In genomic region chr16:24172065-24172464, GRCm38 (mm10) we compare ENCODE assay signal across 20 mouse cellular contexts.
A peak's percentile ranks its signal among the peaks of the same experiment; 100 is the strongest.
DNase-seq lines count a peak whose midpoint lies in the region; ATAC-seq and TF ChIP-seq lines count a peak whose summit lies in the region.
"Had no signal": no experiment of that assay in that cellular context is flagged by ENCODE, and none has a peak within 500 bp of the region (broad histone marks: within the 10 kb centered on the region; RNA-seq: fewer than 3 reads in every experiment).

No protein-coding gene starts in this region.

- TF ChIP-seq CTCF in cerebellum, adult 2 months (IDR thresholded peaks at IDR 0.05; ENCODE audit: borderline replicate concordance, insufficient read depth, low read depth, low read length): no peak

- H3K4me2 ChIP-seq in neural tube, embryonic 11.5 days (ENCODE audit: low read depth): no peak overlapping the region
- no peak overlapping the region for H3K4me2 ChIP-seq in forebrain, embryonic 14.5 days (ENCODE audit: low read length)
- no peak overlapping the region for H3K4me2 ChIP-seq in neural tube, embryonic 14.5 days (ENCODE audit: low read depth, low read length)
- H3K4me2 ChIP-seq: embryonic facial prominence, embryonic 13.5 days; heart, embryonic 15.5 days; limb, embryonic 15.5 days had no signal

- intact Hi-C loops in heart, postnatal 25 days (cut with DNase I): no loop called here

- H3K27ac ChIP-seq in neural tube, embryonic 11.5 days (ENCODE audit: low read depth, low read length): no peak overlapping the region
- no peak overlapping the region for H3K27ac ChIP-seq in forebrain, embryonic 14.5 days (ENCODE audit: low read depth, low read length)
- H3K27ac ChIP-seq in neural tube, embryonic 14.5 days (ENCODE audit: low read depth, low read length): no peak overlapping the region
- H3K27ac ChIP-seq in cerebellum, adult 2 months (ENCODE audit: insufficient read depth, low read length): no peak overlapping the region
- H3K27ac ChIP-seq: embryonic facial prominence, embryonic 13.5 days; heart, embryonic 15.5 days; kidney, postnatal 0 days; limb, embryonic 15.5 days had no signal

- no peak overlapping the region for H3K4me3 ChIP-seq in neural tube, embryonic 11.5 days (ENCODE audit: low read depth, low read length)
- H3K4me3 ChIP-seq in forebrain, embryonic 14.5 days (ENCODE audit: low read depth, low read length): no peak overlapping the region
- no peak overlapping the region for H3K4me3 ChIP-seq in neural tube, embryonic 14.5 days (ENCODE audit: low read depth, low read length)
- no peak overlapping the region for H3K4me3 ChIP-seq in cerebellum, adult 2 months (replicated peaks; ENCODE audit: insufficient read depth, low read depth, low read length)
- H3K4me3 ChIP-seq: embryonic facial prominence, embryonic 13.5 days; heart, embryonic 15.5 days; limb, embryonic 15.5 days had no signal

- WGBS in neural tube, embryonic 11.5 days: 74% methylated on average over 5 of the region's 5 CpGs
- WGBS in forebrain, embryonic 14.5 days: 51% methylated on average over 5 of the region's 5 CpGs
- 53% methylated on average over 5 of the region's 5 CpGs for WGBS in neural tube, embryonic 14.5 days
- 83% methylated on average over 5 of the region's 5 CpGs for WGBS in cerebellum, adult 2 months

- H3K36me3 ChIP-seq in neural tube, embryonic 11.5 days (ENCODE audit: control insufficient read depth, insufficient read depth, low read length): no peaks in the 10 kb centered on the region
- H3K36me3 ChIP-seq in forebrain, embryonic 14.5 days (ENCODE audit: control insufficient read depth, insufficient read depth, low read length): no peaks in the 10 kb centered on the region
- no peaks in the 10 kb centered on the region for H3K36me3 ChIP-seq in neural tube, embryonic 14.5 days (ENCODE audit: control insufficient read depth, insufficient read depth, low read length)
- H3K36me3 ChIP-seq: embryonic facial prominence, embryonic 13.5 days; heart, embryonic 15.5 days; limb, embryonic 15.5 days had no signal

- H3K27me3 ChIP-seq in neural tube, embryonic 11.5 days (ENCODE audit: control insufficient read depth, insufficient read depth, low read length): no peaks in the 10 kb centered on the region
- no peaks in the 10 kb centered on the region for H3K27me3 ChIP-seq in forebrain, embryonic 14.5 days (replicated peaks; ENCODE audit: control insufficient read depth, insufficient read depth, low read length)
- no peaks in the 10 kb centered on the region for H3K27me3 ChIP-seq in neural tube, embryonic 14.5 days (ENCODE audit: control insufficient read depth, insufficient read depth, low read length)
- H3K27me3 ChIP-seq in cerebellum, adult 2 months (ENCODE audit: control insufficient read depth, insufficient read depth, low read length): no peaks in the 10 kb centered on the region
- H3K27me3 ChIP-seq: embryonic facial prominence, embryonic 13.5 days; heart, embryonic 15.5 days; limb, embryonic 15.5 days had no signal

- no peaks in the 10 kb centered on the region for H3K9me3 ChIP-seq in neural tube, embryonic 11.5 days (ENCODE audit: control insufficient read depth, low read length)
- no peaks in the 10 kb centered on the region for H3K9me3 ChIP-seq in forebrain, embryonic 14.5 days (replicated peaks; ENCODE audit: control insufficient read depth, low read length)
- H3K9me3 ChIP-seq in neural tube, embryonic 14.5 days (ENCODE audit: control insufficient read depth, low read length): no peaks in the 10 kb centered on the region
- H3K9me3 ChIP-seq: embryonic facial prominence, embryonic 13.5 days; heart, embryonic 15.5 days; limb, embryonic 15.5 days had no signal

- DNase-seq in heart, adult 11 months: peak; percentile 89
- no peak for DNase-seq in heart, postnatal 25 days (ENCODE audit: low spot score)
- peak; percentile 32 for DNase-seq in neural tube, embryonic 11.5 days (ENCODE audit: low spot score)
- no peak for DNase-seq in neural tube, embryonic 10.5 days (ENCODE audit: extremely low spot score, low spot score)
- peak; percentile 33 for DNase-seq in forebrain, embryonic 14.5 days (ENCODE audit: low spot score)
- no peak for DNase-seq in cerebellum, adult 2 months
- DNase-seq: cerebellum, postnatal 10 days; gastrocnemius, postnatal 25 days; kidney, adult 18-20 months; retina, postnatal 1 day; right cerebral cortex, postnatal 4 days; thymus, postnatal 14 days had no signal

- no peaks in the 10 kb centered on the region for H3K4me1 ChIP-seq in neural tube, embryonic 11.5 days (ENCODE audit: control insufficient read depth, insufficient read depth, low read length)
- H3K4me1 ChIP-seq in forebrain, embryonic 14.5 days (ENCODE audit: control insufficient read depth, insufficient read depth, low read length): no peaks in the 10 kb centered on the region
- no peaks in the 10 kb centered on the region for H3K4me1 ChIP-seq in neural tube, embryonic 14.5 days (ENCODE audit: control insufficient read depth, insufficient read depth, low read length)
- peaks cover 10% of the 10 kb centered on the region for H3K4me1 ChIP-seq in cerebellum, adult 2 months (ENCODE audit: control insufficient read depth, insufficient read depth, low read length)
- H3K4me1 ChIP-seq: embryonic facial prominence, embryonic 13.5 days; limb, embryonic 15.5 days had no signal

- H3K9ac ChIP-seq in neural tube, embryonic 11.5 days (ENCODE audit: low read length): no peak overlapping the region
- no peak overlapping the region for H3K9ac ChIP-seq in forebrain, embryonic 14.5 days (ENCODE audit: low read length)
- H3K9ac ChIP-seq in neural tube, embryonic 14.5 days (replicated peaks; ENCODE audit: low read depth, low read length): no peak overlapping the region
- H3K9ac ChIP-seq: embryonic facial prominence, embryonic 13.5 days; heart, embryonic 15.5 days; limb, embryonic 15.5 days had no signal

- no peak for TF ChIP-seq POLR2A in cerebellum, adult 2 months (IDR thresholded peaks at IDR 0.05; ENCODE audit: borderline replicate concordance, insufficient read depth, low read length)

- ATAC-seq in neural tube, embryonic 11.5 days (ENCODE audit: insufficient read depth, low FRiP score, low TSS enrichment): peak; percentile 86
- ATAC-seq in forebrain, embryonic 14.5 days: peak; percentile 72
- ATAC-seq in neural tube, embryonic 14.5 days (ENCODE audit: low read depth): 0 out of 2 replicates have a peak, but pooled peaks have one; percentile 41
- ATAC-seq in erythroblast, adult 5-6 weeks (replicated peaks; ENCODE audit: low FRiP score, poor library complexity, severe bottlenecking): no peak
- ATAC-seq: lung, postnatal 0 days; midbrain, embryonic 16.5 days had no signal

Comparison
In these comparisons a context has a peak if more than half of its experiments do, and no peak if none do; other contexts are left out.
1. DNase-seq: peak in heart, adult 11 months (single experiment), neural tube, embryonic 11.5 days (single experiment) and forebrain, embryonic 14.5 days (single experiment); none in heart, postnatal 25 days (single experiment), neural tube, embryonic 10.5 days (single experiment) and cerebellum, adult 2 months (0 of 2).